Mouse (Mus musculus) forebrain, embryonic 15.5 days (tissue): Measurements from ENCODE around the gene Nicn1. TPM values are rescaled to one million over a fixed set of nuclear protein-coding genes. Genes with fewer than 3 reads are reported as not detected.
A peak's percentile ranks its signal among the peaks of the same experiment; 100 is the strongest.
"Not testable (repeated sequence)": the region's sequence is repeated elsewhere in the genome, so short reads cannot be mapped to it uniquely, and the experiment has no call there.

Source experiments
- ATAC-seq: fragments of 200-750 bp; cut with Nextera tagmentation; replicated peaks from 2 replicates; pipeline ENCODE4 v1.8.0; 2017; ENCODE audit warnings: mild to moderate bottlenecking, moderate TSS enrichment, moderate library complexity
- H3K27ac ChIP-seq: fragments of 300-500 bp; sonication (generic); replicated peaks from 2 replicates; pipeline ENCODE4 v1.5.1; 2015; ENCODE audit warnings: mild to moderate bottlenecking, inconsistent platforms
- H3K27me3 ChIP-seq: fragments of 300-500 bp; sonication (generic); 2 replicates; pipeline ENCODE4 v1.6.1; 2015; ENCODE audit warnings: inconsistent platforms
- H3K36me3 ChIP-seq: fragments of 300-500 bp; sonication (generic); 2 replicates; pipeline ENCODE4 v1.6.1; 2015; ENCODE audit warnings: mild to moderate bottlenecking, inconsistent platforms
- H3K4me1 ChIP-seq: fragments of 300-500 bp; sonication (generic); 2 replicates; pipeline ENCODE4 v1.6.1; 2015; ENCODE audit warnings: inconsistent platforms
- H3K4me2 ChIP-seq: fragments of 300-500 bp; sonication (generic); replicated peaks from 2 replicates; pipeline ENCODE4 v1.6.1; 2015; ENCODE audit warnings: mild to moderate bottlenecking, inconsistent platforms
- H3K4me3 ChIP-seq: fragments of 300-500 bp; sonication (generic); 2 replicates; pipeline ENCODE4 v1.5.1; 2015; ENCODE audit warnings: mild to moderate bottlenecking, inconsistent platforms
- H3K9ac ChIP-seq: fragments of 300-500 bp; sonication (generic); replicated peaks from 2 replicates; pipeline ENCODE4 v1.6.1; 2015; ENCODE audit warnings: mild to moderate bottlenecking, inconsistent platforms
- H3K9me3 ChIP-seq: fragments of 300-500 bp; sonication (generic); 2 replicates; pipeline ENCODE4 v1.6.1; 2016; ENCODE audit warnings: inconsistent platforms
- WGBS: fragments of 180-500 bp; shearing (Covaris S2); methylation state at CpG from one replicate; pipeline ENCODE4 v1.1.7; 2015; ENCODE audit warnings: mixed read lengths; 5-methylcytosine and 5-hydroxymethylcytosine counted together
- polyA plus RNA-seq: library from polyadenylated mRNA; unstranded; fragments of >200 nt; fragmentation: Nextera tagmentation; extraction: Ambion mirVana; gene quantifications from 2 replicates; pipeline ENCODE4 v1.2.1, GENCODE M21; 2015

Gene Nicn1
- polyA plus RNA-seq, 1 experiment from 2014 or later, result 133 TPM

DNA sequence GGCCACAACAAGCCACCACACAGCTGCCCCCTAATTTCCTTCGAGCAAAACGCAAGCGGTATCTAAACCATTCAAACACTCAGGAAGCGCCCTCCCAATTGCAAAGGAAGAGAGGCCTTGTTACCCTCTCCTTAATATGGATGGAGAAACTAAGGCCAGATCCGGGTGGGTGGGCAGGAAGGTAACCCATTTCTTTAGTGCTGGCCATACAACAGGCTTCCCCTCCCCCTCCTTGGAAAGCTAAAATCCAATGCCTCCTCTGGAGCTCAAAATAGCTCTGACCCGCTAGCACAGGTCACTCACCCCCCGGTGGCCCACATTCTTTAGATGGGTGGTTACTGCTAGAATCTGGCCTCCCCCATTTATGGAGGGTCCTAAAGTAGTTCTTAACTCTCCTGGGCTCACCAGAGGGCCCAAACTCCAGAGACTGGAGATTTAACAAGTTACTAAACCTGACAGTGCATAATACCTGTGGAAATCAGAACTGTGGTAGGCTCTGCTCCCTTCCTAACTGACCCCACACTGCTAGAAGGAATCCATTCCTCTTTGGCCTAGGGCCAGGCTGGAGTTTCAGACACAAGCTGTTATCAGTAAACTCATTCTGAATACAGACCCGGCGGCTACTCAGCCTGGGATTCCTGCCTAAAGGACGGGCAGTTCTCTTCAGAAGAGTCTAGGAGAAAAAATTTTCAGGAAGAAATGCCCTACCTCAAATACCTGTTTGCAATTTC is 25.9 kb upstream of the Nicn1 start:
- Histone ChIP-seq H3K27me3 (no peaks in the 10 kb centered on the region), H3K4me1 (peaks cover 28% of the 10 kb centered on the region), H3K4me3 (peak overlapping the region; percentile 63), H3K9ac (peak overlapping the region; percentile 34), H3K4me2 (peak overlapping the region; percentile 70), H3K27ac (peak overlapping the region; percentile 93), H3K36me3 (no peaks in the 10 kb centered on the region), H3K9me3 (no peaks in the 10 kb centered on the region)
- WGBS, result 14% methylated on average over 10 of the region's 10 CpGs
- ATAC-seq, result peak; percentile 56

DNA sequence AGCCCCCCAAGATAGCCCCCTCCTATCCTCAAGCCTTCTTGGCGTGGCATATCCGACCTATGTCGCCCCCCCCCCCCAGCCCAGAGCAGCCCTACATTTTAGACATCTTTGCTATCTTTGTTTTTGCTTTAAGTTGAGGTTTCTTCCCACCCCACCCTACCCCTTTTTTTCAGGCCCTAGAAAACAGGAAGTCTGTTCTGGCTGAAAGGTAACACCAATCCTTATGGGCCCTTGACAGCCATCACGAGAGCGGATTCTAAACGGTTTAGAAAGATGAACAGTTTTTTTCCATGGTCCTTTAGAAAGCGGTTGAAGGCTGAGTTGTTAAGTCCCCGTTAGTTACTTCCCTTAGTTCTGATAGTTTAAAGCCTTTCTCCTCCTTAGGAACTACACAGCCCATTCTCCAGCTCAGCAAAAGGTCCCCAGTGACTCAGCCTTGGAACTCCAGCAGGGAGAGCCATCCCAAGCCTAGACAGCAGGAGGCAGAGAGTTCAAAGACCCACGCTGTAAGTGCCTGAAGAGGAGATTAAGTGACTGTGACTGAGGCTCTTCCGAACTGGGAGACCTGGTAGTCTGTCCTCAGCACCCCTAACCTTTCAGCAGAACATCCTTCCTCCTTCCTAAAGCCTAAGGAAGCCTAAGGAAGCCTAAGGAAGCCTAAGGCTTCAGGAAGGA is 23.8 kb upstream of the Nicn1 start:
- no peaks in the 10 kb centered on the region for H3K36me3 ChIP-seq

DNA sequence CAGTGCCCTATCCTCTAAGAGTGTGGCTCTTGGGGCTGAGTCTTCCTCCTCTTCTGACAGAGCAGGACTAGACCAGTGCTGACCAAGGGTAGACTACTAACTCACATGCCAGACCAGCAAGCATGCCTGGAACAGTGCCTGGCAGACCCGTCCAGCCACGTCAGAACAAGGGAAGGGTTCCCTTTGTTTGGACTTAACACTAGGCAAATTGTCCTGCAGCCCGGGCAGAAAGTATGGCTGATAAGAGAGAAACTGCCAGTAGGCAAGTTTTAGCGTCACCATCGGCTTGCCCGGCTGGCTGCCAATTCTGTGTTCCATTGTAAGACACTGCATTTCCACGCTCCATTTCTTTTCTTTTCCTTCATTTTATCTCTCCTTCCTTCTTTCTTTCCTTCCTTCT is 22.5 kb upstream of the Nicn1 start:
- no peaks in the 10 kb centered on the region for H3K27me3 ChIP-seq
- no peak overlapping the region for H3K4me3 ChIP-seq
- WGBS, result 75% methylated on average over 7 of the region's 7 CpGs
- no peak overlapping the region for H3K4me2 ChIP-seq
- no peak overlapping the region for H3K27ac ChIP-seq
- H3K36me3 ChIP-seq, result no peaks in the 10 kb centered on the region
- H3K9ac ChIP-seq, result no peak overlapping the region
- peaks cover 11% of the 10 kb centered on the region for H3K4me1 ChIP-seq
- no peaks in the 10 kb centered on the region for H3K9me3 ChIP-seq
- no peak for ATAC-seq

More for the DNA sequence above, 23.8 kb upstream of the Nicn1 start:
- WGBS, result 76% methylated on average over 10 of the region's 10 CpGs
- ATAC-seq, result no peak
- Histone ChIP-seq H3K4me1 (peaks cover 24% of the 10 kb centered on the region), H3K9me3 (no peaks in the 10 kb centered on the region), H3K4me2 (no peak overlapping the region), H3K27ac (no peak overlapping the region), H3K9ac (no peak overlapping the region), H3K4me3 (no peak overlapping the region), H3K27me3 (no peaks in the 10 kb centered on the region)

DNA sequence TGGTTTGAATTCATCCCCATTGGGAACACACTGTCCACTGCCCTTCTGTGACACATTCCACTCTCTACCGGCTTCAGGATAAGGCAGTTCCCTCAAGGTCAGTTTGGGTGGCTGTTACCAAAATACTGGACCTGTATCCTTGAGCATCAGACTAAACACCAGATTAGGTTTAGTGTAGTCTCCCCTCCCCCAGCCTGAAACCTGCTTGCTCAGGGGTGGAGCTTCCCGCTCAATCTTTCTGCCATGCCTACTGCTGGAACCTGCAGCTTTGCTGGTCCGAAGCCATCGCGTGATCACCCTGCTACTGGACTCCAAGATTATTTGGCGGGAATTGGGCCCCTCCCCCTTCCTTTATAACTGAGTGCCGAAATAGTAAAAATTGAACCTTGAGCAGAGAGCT is 21.5 kb upstream of the Nicn1 start:
- not testable (repeated sequence) for H3K4me3 ChIP-seq, H3K4me1 ChIP-seq, H3K9ac ChIP-seq, H3K27me3 ChIP-seq, ATAC-seq, H3K27ac ChIP-seq, H3K36me3 ChIP-seq, H3K4me2 ChIP-seq, H3K9me3 ChIP-seq
- WGBS, result 84% methylated on average over 7 of the region's 7 CpGs

DNA sequence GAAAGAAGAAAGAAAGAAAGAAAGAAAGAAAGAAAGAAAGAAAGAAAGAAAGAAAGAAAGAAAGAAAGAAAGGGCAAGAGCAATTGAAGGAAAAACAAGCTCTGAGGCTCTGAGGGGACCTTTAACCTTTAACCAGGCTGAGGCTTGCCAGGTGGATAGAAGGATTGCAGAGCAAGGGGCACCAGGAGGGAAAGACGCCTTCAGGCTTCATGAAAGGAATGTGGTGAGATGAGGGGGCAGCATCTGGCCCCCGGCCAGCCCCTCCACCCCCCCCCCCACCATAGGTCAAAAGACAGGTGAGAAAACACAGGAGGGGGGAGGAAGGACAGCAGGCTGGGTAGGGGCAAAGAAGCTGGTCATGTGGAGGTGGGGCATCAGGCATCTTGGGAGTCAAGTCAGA is 18.3 kb upstream of the Nicn1 start:
- no peak overlapping the region for H3K9ac ChIP-seq
- no peaks in the 10 kb centered on the region for H3K9me3 ChIP-seq
- no peak overlapping the region for H3K4me3 ChIP-seq
- no peak overlapping the region for H3K27ac ChIP-seq
- ATAC-seq, result no peak
- no peaks in the 10 kb centered on the region for H3K36me3 ChIP-seq
- no peaks in the 10 kb centered on the region for H3K4me1 ChIP-seq
- H3K27me3 ChIP-seq, result no peaks in the 10 kb centered on the region
- no peak overlapping the region for H3K4me2 ChIP-seq
- 60% methylated on average over 2 of the region's 2 CpGs for WGBS

DNA sequence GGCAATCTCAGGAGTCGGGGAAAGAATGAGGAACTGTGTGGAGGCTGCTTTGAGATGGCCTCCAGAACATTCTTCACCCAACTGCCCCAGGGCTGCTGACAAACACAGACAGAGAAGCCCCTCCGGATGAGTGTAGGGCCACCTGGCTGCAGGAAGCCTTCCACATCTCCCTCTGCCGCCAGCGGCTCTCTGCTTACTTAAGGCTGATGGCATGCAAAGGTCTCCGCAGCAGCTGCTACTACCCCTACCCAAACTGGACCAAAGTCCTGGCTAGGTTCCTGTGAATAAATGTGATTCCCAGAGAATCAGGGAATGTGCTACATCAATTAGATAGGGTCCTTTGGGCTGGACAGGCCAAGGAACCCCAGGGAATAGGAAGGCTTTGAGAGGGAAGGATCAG is 17.5 kb upstream of the Nicn1 start:
- H3K4me1 ChIP-seq, result no peaks in the 10 kb centered on the region
- no peak overlapping the region for H3K27ac ChIP-seq
- no peaks in the 10 kb centered on the region for H3K27me3 ChIP-seq
- no peaks in the 10 kb centered on the region for H3K9me3 ChIP-seq
- H3K4me2 ChIP-seq, result no peak overlapping the region
- no peak overlapping the region for H3K4me3 ChIP-seq
- ATAC-seq, result no peak
- no peaks in the 10 kb centered on the region for H3K36me3 ChIP-seq
- H3K9ac ChIP-seq, result no peak overlapping the region
- WGBS, result 79% methylated on average over 5 of the region's 5 CpGs

DNA sequence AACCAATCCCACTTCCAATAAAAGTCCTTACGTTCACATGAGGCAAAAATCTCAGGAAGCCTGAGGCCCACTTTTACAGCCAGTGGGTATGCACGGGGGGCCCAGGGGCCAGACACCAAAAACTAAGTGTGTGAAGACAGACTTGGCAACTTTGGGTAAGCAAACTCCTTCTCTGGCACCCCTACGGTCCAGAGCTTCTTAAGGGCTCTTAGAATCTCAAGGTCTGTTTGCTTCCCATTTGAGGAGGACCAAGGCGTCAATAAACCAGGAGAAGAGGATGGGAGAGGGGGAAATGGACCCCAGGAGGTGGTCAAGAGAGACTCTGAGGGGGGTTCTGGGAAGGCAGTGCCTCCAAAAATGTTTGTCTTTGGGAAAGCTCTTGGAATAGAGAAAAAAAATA is 16.7 kb upstream of the Nicn1 start:
- WGBS, result 74% methylated on average over 4 of the region's 4 CpGs
- Histone ChIP-seq H3K27ac (no peak overlapping the region), H3K4me1 (no peaks in the 10 kb centered on the region), H3K4me3 (no peak overlapping the region), H3K4me2 (no peak overlapping the region), H3K36me3 (no peaks in the 10 kb centered on the region), H3K9ac (no peak overlapping the region), H3K9me3 (no peaks in the 10 kb centered on the region), H3K27me3 (no peaks in the 10 kb centered on the region)
- ATAC-seq, result no peak

DNA sequence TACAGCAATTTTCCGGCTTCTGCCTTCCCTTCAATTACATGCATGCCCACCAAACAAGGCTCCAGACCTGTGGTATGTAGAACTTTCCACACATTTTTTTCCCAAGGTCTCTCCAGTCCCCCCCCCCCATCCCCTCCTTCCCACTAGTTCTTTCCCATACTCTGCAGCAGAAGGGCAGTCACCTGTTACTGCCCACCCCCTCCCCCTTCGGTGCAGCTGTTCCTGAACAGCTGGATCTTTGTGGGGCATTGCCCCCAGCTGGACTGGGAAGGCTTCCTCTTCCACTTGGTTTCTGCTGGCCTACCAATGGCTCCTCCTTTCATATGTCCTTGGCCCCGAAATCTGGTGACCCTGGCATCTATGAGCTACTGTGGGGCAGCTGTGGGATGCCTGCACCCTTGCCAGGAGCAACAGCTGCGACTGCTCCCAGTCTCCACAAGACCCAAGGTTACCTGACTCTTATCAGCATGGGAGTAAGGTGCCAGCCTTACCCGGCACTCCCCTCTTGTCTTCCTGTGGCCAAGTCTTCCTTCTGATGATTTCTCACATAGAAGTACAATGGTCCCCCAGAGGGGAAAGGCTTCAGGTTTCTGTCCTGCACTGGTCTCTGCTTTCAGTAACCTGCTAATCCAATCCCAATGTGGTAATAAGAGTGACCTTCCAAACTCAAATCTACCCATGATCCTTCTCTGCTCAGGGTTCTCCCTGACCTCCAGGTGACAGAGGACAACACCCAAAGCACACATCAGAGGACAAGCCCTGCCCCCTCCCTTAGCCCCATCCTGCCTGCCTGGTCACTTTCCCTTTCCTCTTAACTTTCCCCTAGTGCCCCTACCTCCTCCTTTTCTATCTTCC is 15.5 kb upstream of the Nicn1 start:
- H3K27ac ChIP-seq, result no peak overlapping the region
- no peaks in the 10 kb centered on the region for H3K36me3 ChIP-seq
- no peaks in the 10 kb centered on the region for H3K9me3 ChIP-seq
- ATAC-seq, result no peak
- H3K9ac ChIP-seq, result no peak overlapping the region
- H3K4me1 ChIP-seq, result no peaks in the 10 kb centered on the region
- WGBS, result 77% methylated on average over 5 of the region's 5 CpGs
- no peaks in the 10 kb centered on the region for H3K27me3 ChIP-seq
- H3K4me2 ChIP-seq, result no peak overlapping the region
- H3K4me3 ChIP-seq, result no peak overlapping the region

DNA sequence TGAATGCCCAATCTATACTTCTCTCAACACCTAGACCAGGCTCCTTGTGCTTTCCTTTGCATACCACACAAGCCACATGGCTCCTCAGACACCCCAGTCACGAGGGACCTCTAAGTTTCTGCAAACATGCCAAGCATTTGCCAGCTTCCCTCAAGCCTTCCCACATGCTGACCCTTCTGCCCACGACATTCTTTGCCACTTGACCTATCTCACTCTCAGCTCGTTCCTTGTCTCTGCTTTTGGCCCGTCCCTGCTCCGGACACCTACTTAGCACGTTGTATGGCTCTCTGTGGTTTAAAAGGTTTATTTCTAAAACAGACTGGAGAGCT is 14.9 kb upstream of the Nicn1 start:
- 73% methylated on average over 6 of the region's 6 CpGs for WGBS
- Histone ChIP-seq H3K9ac (no peak overlapping the region), H3K4me2 (no peak overlapping the region), H3K4me1 (no peaks in the 10 kb centered on the region), H3K9me3 (no peaks in the 10 kb centered on the region), H3K4me3 (no peak overlapping the region), H3K36me3 (no peaks in the 10 kb centered on the region), H3K27ac (no peak overlapping the region), H3K27me3 (no peaks in the 10 kb centered on the region)
- ATAC-seq, result no peak

DNA sequence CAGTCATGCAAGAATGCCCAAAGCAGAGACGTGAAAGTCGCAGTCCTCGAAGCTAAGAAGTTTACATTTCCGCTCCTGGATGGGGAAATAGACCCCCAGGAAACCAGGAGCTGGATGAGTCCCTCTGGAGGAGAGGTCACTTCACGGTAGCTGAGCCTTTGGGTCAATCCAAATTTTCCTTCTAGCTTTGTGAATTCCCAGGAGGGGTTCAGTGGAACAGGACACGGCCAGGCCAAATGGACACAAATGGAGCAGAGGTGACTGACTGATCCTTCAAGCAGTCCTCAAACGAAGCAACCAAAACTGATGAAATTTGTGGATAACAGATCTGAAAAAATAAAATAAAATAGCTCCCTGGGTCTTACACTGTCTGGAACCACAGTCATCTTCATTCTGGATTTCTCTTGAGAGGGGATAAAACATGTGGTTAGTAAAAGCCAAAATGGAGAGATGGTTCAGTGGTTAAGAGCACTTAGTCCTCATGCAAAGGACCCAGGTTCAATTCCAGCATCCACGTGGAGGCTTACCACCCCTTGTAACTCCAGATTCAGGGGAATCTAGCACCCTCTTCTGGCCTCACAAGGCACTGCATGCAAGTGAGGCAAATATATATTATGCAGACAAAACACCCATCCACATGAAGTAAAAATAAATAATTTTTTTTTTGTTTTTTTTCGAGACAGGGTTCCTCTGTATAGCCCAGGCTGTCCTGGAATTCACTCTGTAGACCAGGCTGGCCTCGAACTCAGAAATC is 11.4 kb upstream of the Nicn1 start:
- ATAC-seq, result no peak

DNA sequence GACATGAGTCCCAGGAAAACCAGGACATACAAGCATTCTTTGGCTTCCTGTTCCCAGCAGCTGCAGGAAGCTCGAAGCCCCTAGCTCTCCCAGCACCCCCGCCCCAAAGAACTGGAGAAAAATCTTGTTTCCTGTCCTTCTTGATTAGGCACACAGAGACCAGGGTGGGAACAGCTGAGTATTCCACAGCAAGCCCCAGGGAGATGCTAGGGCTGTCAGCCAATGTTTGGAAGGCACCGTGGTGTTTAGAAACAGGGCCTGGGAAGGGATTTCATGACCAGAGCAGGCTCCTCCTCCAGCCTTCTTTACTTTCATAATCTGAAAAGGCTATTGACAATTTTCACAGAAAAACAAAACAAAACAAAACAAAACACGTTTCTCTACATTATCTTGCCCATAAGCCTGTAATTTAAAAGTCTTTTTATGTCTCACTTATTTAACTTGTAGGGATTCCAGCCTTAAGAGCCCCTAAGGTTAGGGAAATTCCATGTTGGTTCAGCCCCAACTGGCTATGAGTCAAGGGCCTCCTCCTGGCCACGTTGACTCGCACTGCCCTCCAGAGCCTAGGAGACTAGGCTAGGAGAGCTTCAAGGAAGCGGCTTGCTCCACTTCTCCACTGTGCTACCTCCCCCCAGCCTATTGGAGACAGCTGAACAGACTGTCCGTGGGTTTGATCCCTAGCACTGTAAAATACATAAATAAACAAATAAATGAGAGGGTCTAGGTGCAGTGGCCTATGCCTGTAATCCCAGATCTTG is 10.0 kb upstream of the Nicn1 start:
- H3K4me3 ChIP-seq, result no peak overlapping the region
- H3K4me2 ChIP-seq, result no peak overlapping the region
- ATAC-seq, result no peak
- no peak overlapping the region for H3K27ac ChIP-seq
- H3K4me1 ChIP-seq, result no peaks in the 10 kb centered on the region
- WGBS, result 46% methylated on average over 8 of the region's 8 CpGs
- H3K27me3 ChIP-seq, result no peaks in the 10 kb centered on the region
- no peak overlapping the region for H3K9ac ChIP-seq
- no peaks in the 10 kb centered on the region for H3K9me3 ChIP-seq
- H3K36me3 ChIP-seq, result no peaks in the 10 kb centered on the region

More for the DNA sequence above, 11.4 kb upstream of the Nicn1 start:
- 69% methylated on average over 10 of the region's 10 CpGs for whole genome bisulfite sequencing
- Histone ChIP-seq H3K4me3 (no peak overlapping the region), H3K4me1 (no peaks in the 10 kb centered on the region), H3K9me3 (no peaks in the 10 kb centered on the region), H3K4me2 (no peak overlapping the region), H3K36me3 (no peaks in the 10 kb centered on the region), H3K27ac (no peak overlapping the region), H3K27me3 (no peaks in the 10 kb centered on the region), H3K9ac (no peak overlapping the region)
